Mouse (Mus musculus) E14TG2a.4 (cell line): ENCODE data around the gene Cxcr1.

Experiments
- CTCF ChIP-seq: conservative IDR thresholded peaks from 2 replicates; pipeline ENCODE4 v1.5.1; 2014; ENCODE audit warnings: low read length
- NANOG ChIP-seq: IDR thresholded peaks from 2 replicates; pipeline ENCODE4 v1.6.1; 2014; ENCODE audit warnings: borderline replicate concordance, low read length, mixed read lengths

GRCm38 (mm10) chr1:74237671-74238070, 43.2 kb upstream of the Cxcr1 start:
- TF ChIP-seq CTCF (no peak), NANOG (no peak)
